Mouse (Mus musculus) CD4-positive helper T cell, adult 2 months (primary cell): ENCODE measurements around the gene Olfr1359.

ENCODE experiments used
- DNase-seq: peaks from one replicate; pipeline ENCODE4 v3.0.0-alpha.2; 2012; ENCODE audit warnings: low read depth, missing footprints, low spot score

Gene Olfr1359

GRCm38 (mm10) chr13:21722993-21723836 lies 25.3 kb downstream of the Olfr1359 start:
- no peak for DNase-seq

- DNase-seq = no peak
Measured at GRCm38 (mm10) chr13:21727948-21728572, 30.1 kb downstream of the Olfr1359 start.

GRCm38 (mm10) chr13:21729544-21729943 lies 31.6 kb downstream of the Olfr1359 start:
- DNase-seq = no peak

- DNase-seq = no peak
Measured at GRCm38 (mm10) chr13:21733466-21733865, 35.6 kb downstream of the Olfr1359 start.

- peak; percentile 81 for DNase-seq
Measured at GRCm38 (mm10) chr13:21734010-21734905, 36.3 kb downstream of the Olfr1359 start.

- DNase-seq = peak; percentile 83
Measured at GRCm38 (mm10) chr13:21734906-21735767, 37.2 kb downstream of the Olfr1359 start, which contains the start of gene Hist1h4j. TSS of gene Hist1h4j (plus strand) at chr13:21735064.

- DNase-seq = no peak
Measured at GRCm38 (mm10) chr13:21745006-21745405, 47.1 kb downstream of the Olfr1359 start.

GRCm38 (mm10) chr13:21749387-21750158 lies 51.7 kb downstream of the Olfr1359 start:
- DNase-seq = peak; percentile 56

GRCm38 (mm10) chr13:21750159-21751017 lies 52.5 kb downstream of the Olfr1359 start, which contains the start of gene Hist1h4k:
TSS of gene Hist1h4k (minus strand) at chr13:21750505.
- DNase-seq = peak; percentile 90

GRCm38 (mm10) chr13:21751417-21751816 lies 53.5 kb downstream of the Olfr1359 start:
- DNase-seq = no peak

- DNase-seq = no peak
Measured at GRCm38 (mm10) chr13:21751827-21752226, 53.9 kb downstream of the Olfr1359 start.

- DNase-seq = no peak
Measured at GRCm38 (mm10) chr13:21752356-21752755, 54.4 kb downstream of the Olfr1359 start.

GRCm38 (mm10) chr13:21753051-21753523 lies 55.2 kb downstream of the Olfr1359 start:
- peak; percentile 15 for DNase-seq

- DNase-seq = peak; percentile 92
Measured at GRCm38 (mm10) chr13:21753524-21754285, 55.8 kb downstream of the Olfr1359 start, which contains the start of the genes Hist1h2ak and Hist1h2bn. TSS of gene Hist1h2ak (minus strand) at chr13:21753827. TSS of gene Hist1h2bn (plus strand) at chr13:21754123.

- DNase-seq = peak; percentile 62
Measured at GRCm38 (mm10) chr13:21754294-21755001, 56.5 kb downstream of the Olfr1359 start.

GRCm38 (mm10) chr13:21755707-21756106 lies 57.8 kb downstream of the Olfr1359 start:
- no peak for DNase-seq
